Mouse (Mus musculus) urinary bladder, postnatal 4 days (tissue): ENCODE measurements around the gene Dip2c.

ENCODE experiments used
- DNase-seq, 2 experiments: peaks; one replicate each; pipeline ENCODE4 v3.0.0; 2021 to 2022; ENCODE audit warnings: low spot score in 2 of 2

Gene Dip2c

DNA sequence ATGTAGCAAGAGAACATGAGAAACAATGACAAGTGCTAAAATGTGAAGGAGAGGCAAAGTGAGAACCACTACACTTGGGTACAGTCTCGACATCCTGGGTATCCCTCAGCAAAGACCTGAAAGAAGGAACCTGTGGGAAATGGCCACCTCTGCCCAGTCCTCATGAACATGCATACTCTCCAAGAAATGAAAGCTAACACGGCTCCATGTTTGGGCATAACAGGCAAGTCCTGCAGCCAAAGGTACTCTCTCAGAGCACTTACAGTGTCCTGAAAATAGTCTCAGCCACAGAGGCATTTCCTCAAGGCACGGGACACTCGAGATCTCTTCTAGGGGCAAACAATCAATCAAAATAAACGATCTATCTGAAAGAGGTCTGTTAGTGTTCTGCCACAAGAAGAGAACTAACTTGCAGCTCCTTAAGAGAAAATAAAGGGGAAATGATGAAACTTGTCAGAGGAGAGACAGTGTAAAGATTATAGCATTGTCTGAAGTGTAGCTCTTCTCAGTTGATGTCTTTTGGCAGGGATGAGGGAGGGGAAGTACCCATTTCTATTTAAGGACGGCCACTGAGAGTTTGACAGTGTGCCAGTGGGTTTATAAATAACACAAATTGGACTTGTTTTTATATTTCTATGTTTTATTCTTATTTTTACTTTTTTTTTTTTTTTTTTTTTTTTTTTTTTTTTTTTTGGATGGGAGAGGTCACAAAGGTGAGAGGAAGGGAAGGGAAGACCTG is 228.0 kb downstream of the Dip2c start:
- DNase-seq, result no peak

DNA sequence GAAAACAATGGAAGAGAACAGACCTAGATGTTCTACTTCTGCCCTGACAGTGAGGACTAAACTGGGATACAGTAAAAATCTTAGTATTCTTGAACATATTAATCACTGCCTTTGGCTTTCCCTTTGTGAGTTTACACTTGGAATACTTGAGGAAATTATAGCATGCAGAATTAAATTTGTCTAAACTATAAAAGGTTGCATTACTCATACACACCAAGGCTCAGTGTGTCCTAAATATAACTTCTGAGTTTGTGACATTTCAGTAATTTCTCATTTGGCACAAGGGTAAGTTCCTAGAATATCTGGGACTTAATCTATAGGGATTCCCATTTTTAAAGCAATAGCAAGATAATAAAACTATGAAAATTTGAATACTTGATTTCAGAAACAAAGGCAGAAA is 262.2 kb downstream of the Dip2c start:
- DNase-seq, result no peak

DNA sequence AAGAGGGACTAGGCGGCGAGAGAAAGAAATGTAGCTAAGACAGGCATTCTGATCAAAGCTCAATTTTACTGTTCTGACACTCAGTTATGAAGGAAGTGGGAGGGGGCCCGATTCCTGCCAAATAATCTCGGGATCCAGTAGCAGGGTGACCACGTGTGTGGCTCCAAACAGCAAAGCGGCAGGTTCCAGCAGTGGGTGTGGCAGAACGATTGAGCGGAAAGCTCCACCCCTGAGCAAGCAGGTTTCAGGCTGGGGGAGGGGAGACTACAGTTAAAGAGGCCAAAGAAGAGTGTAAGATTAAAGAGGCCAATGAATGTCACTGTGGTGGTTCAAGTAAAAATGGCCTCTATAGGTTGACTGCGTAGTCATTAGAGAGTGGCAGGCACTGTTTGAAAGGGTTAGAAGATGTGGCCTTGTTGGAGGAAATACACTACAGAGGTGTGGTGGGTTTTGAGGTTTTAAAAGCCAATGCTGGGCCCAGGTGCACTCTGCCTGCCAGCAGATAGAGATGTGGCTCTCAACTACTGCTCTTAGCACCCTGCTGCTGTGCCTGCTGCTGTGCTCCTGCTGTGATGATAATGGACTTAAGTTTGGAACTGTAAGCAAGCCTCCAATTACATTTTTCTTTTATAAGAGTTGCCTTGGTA is 271.5 kb downstream of the Dip2c start:
- no peak for DNase-seq

DNA sequence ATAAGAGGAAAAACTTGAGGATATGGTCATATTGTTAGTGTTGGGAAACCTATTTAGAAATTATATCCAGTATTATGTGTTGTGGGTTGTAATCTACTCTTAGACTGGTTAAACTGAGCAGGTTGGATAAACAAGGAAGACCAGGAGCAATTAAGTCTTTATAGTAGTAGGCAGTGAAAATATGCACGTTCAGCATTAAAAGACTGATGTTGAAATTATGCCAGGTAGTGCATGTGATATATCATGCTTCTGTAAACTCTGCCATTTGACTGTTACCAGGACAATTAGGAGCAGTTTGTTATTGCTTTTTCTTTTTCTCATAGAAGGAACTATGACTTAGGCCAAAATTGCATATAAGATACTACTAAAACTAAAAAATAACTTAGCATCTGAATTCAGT is 285.8 kb downstream of the Dip2c start:
- no peak for DNase-seq

DNA sequence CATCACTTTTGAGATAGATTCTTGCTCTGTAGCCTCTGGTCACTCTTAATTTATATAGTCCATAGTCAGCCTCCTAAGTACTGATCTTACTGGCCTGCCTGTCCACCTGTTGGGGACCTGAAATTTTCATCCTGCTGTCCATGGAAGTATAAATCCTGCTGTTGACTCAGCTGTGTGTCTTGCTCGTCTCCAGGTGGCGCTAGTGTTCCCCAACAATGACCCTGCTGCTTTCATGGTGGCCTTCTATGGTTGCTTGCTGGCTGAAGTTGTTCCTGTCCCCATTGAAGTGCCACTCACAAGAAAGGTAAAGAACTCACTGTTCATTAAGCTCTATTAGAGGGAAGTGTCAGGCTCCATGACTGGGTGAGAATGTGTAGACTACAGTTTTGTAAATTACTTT is 286.6 kb downstream of the Dip2c start:
- no peak for DNase-seq

DNA sequence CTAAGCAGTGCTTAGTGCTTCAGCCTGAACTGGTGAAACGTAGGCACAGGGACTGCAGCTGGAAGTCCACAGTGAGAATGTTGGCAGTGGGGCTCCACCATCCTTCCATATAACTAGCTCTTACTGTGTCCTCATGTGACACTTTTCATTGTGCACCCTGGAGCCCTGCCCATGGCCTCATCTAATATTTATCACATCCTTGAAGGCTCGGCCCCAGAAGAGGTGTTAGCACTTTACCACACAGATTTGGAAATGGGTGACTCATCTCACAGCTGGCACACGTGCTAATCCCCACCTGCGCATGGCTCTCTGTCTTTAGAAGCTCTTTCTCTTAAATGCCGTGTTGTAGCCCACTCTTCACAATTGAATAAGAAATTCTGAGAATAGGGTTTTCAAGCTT is 292.5 kb downstream of the Dip2c start:
- DNase-seq, result no peak

DNA sequence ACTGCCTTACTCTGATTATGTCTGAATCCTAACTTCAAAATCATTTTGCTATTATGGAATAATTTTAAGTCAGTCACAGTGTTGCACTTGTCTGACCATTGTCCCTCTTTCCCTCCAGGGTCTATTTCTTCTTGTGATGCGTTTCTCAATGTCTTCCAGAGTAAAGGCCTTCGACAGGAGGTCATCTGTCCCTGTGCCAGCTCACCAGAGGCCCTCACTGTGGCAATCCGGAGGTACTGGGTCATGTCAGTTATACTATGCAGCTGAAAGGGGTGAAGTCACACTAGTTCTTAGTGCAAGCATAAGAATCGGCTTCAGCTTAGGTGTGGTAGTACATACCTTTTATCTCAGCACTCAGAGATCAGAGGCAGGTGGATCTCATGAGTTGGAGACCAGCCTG is 300.4 kb downstream of the Dip2c start:
- DNase-seq, result no peak

DNA sequence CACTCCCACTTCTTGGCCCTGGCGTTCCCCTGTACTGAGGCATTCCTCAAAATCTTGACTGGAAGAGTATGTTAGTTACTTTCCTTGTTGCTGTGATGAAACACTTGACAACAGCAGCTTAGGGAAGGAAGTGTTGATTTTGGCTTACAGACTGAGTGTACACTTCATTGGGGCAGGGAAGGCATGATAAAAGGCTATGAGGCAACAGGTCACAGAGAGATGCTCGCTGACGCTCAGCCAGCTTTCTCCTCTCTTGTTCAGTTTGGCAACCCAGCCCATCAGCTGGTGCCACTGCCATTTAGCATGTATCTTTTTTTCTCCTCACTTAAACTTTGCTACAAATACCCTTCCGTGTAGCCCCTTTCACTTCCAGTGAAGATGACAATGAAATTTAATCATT is 302.1 kb downstream of the Dip2c start:
- DNase-seq, result no peak

DNA sequence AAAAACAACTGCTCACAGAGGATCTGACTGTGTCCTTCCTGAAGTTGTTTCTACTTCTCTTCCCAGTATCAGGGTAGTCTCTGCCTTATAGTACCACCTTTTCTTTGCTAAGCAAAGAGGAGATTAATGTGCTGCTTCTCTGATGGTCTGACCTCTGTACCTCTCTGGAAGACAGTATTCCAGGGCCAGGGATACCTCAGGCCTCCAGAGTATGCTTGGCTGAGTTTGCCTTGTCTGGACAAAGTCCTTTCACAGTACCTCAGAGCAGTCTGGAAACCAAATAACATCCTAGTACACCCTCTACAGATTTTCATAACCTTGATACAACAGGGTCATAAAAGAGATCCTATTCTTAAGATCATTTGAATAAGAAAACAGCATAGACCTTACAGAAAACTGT is 305.5 kb downstream of the Dip2c start:
- DNase-seq, result no peak

DNA sequence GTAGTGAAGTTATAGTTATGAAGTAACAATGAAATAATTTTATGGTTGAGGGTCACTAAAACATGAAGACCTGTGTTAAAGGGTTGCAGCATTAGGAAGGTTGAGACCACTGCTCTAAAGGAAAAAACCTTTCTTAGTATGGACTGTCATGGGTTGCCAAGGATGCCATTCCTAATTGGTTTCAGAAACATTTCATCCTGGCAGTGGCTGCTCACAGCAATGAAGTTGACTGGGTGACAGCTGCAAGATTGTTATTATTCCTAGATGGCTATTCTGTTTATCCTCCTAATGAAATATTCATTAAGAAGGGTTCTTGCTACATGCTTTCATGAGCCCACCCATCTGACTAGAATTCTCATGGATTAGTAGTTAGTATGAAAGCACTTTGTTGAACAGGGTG is 307.3 kb downstream of the Dip2c start:
- DNase-seq, result no peak

DNA sequence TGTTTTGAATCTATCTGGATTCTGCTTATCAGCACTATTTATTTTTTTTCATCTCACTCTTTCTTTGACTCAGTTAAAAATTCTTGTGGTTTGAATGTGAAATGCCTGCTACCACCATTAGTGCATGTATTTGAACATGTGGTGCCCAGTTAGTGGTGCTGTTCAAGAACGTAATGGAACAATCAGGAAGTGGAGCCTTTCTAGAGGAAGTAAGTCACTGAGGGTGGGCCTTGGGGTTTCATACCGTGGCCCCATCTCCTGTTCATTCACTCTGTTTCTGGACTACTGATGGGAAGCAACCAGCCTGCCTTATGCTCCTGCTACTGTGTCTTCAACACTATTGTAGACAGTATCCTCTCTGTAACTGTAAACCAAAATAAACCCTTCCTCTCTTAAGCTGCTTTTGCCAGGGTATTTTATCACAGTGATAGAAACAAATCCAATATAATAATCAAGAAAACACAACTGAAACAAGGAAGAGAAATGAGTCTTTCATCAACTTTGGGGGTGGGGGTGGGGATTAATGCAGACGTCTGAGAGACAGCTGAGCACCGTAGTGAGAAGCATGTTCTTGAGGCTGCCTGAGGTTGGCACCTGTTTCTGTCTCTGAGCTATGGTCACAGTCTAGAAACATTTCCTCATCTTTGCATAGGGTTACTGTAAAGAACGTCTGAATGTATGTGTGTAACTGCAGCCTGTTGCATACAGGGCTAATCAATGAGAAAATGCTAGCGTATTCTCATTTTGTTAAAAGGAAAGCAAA is 323.2 kb downstream of the Dip2c start:
- no peak for DNase-seq

DNA sequence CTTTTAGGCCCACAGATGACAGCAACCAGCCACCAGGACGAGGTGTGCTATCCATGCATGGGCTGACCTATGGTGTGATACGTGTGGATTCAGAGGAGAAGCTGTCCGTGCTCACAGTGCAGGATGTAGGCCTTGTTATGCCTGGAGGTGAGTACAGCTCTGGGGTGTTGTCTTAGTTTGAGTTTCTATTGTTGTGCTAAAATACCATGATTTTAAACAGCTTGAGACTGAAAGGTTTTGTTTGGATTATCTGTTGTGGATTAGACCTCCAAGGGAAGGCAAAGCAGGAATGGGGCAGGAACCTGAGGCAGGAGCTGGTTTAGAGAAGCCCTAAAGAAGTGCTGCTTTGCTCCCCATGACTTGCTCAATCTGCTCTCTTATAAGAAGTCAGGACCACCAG is 325.0 kb downstream of the Dip2c start:
- DNase-seq, result no peak

DNA sequence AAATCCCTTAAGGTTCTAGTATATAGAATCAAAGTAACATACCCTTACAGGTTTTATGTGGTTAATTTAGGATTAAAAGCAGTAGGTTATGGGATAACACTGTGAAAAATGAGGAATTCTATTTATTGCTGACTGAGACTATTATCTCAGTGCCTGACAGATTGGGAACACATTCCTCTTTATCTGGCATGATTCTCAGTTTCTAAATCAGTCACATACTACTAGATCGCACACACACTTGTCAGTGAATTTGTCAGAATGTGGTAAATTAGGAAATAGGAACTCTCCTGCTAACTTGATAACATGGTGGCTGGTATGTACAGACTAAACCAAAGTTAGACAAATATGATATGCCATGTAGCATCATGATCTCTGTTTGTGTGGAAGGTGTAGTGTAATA is 334.9 kb downstream of the Dip2c start:
- DNase-seq, result no peak

DNA sequence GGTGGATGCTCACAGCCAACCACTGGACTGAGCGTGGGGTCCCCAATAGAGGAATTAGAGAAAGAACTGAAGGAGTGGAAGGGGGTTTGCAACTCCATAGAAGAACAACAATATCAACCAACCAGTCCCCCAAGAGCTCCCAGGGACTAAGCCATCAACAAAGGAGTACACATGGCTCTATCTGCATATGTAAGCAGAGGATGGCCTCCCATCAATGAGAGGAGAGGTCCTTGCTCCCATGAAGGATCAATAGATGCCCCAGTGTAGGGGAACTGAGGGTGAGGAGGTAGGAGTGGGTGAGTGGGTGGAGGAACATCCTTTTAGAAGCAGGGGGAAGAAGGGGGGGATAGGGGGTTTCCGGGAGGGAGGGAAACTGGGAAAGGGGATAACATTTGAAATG is 356.4 kb downstream of the Dip2c start:
- no peak for DNase-seq

DNA sequence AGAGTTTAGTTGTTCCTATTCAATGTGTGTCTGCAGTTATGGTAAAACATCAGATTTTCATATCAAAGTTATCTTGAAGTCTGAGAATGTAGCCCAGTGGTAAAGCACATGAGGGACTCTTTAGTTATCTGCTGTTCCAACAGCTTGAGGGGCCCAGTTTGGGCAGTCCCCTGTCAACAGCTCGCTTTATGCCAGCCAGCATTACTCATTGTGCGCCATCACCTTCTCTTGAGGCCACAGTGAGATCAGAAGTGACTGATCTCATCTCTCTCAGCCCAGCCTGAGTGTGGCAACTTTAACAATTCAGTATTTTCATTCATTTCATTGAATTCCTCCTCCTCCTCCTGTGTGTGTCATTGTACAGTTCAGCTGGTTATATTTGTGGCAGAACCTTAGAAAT is 359.6 kb downstream of the Dip2c start:
- DNase-seq, result no peak

DNA sequence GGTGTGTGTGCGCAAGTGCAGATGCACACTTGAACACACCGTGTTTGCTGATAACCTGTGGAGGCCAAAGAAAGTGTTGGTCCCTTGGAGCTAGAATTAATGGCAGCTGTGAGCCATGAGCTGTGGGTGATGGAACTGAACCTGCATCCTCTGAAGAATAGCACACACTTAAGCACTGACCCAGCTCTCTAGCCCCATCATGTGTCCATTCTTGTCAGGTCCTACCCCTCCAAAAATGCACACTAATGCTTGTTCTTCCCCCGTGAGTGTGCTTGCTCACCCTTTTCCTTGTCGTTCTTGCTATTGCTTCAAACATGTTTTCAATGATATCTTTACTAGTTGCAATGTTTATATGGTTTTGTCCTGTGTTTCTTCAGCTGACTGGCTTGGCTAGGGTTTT is 360.2 kb downstream of the Dip2c start:
- DNase-seq, result no peak

DNA sequence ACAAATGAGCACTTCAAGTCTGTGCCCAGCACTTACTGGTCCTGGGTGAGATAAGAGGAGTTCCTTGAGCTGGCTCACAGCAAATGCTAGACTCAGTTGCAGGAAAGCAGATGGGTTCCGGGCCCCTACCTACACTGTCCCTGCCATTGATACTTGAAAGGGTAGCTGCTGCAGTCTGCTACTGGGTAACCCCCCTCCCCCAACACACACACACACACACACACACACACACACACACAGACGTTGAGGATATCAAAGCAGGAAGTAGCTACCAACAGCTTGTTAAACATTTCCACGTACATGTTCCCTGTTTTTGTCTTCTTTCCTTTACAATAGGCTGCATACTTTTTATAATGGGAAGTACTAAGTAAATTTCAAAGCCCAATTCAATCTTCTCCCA is 361.6 kb downstream of the Dip2c start:
- no peak for DNase-seq

DNA sequence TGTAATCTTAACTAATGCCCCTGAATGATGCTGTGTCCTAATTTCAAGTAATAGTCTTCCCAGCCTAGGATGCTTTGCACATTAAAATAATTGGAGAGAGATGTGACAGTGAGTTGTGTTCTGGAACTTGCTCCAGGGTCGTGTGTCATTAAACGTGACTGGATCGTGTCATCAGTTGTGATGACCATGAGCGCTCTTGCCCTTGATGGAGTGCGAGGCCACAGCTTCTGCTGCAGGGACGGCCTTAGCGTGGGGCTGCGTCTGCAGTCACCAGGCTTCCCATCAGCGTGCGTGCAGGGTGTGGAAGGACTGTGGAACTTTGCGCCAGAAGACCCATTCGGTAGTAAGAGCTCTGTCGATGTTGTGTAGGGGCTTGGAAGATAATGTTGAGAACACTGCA is 372.4 kb downstream of the Dip2c start:
- no peak for DNase-seq

DNA sequence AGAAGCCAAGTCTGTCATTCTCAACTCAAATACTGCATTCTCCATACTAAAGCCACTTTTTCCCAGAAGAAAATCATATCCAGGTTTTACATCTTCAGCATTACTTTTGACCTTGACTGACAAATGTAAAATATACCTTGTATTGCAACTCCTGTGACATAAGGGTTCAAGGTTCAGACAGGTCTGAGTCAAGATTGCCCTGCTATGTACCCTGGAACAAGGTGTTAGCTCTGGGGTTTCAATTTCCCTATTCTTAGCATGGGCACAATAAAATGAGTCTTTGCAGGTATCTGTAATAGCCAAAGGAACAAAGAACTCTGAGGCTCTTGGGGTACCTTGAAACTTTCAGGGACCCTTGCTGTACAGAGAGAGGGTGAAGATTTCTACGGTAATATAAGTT is 373.6 kb downstream of the Dip2c start:
- no peak for DNase-seq

DNA sequence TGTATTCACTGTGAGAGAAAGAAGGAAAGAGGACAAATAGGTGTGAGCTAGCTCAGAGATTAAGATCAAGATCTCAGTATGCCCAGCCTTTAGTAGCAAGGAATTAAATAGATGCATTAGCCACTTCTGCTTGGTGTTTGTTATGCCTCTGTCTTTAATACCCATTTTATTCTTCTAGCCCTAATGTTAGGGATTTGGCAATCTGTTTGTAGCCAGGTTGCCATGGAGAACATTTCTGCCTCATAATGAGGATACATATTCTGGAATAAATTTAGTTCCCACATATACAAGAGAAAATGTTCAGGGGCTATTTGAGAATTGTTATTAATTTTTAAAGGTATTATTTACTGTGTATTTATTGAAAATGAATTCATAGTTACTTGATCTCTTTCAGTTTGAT is 374.3 kb downstream of the Dip2c start:
- no peak for DNase-seq

DNA sequence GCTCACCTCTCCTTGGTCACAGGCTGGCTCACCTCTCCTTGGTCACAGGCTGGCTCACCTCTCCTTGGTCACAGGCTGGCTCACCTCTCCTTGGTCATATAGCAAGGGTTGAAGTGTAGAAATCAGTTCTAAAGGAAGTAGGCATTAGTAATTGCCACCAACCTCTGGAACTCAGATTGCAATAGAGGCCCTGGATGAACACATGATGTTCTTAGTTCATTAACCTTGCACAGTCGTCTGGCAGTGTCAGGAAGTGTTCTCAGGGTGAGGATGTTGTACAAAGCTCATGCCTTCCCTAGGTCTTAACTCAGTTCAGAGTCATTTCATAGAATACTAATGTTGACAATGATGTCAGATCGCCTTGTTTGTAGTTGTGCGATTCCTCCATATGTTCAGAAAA is 376.7 kb downstream of the Dip2c start:
- DNase-seq, result no peak

DNA sequence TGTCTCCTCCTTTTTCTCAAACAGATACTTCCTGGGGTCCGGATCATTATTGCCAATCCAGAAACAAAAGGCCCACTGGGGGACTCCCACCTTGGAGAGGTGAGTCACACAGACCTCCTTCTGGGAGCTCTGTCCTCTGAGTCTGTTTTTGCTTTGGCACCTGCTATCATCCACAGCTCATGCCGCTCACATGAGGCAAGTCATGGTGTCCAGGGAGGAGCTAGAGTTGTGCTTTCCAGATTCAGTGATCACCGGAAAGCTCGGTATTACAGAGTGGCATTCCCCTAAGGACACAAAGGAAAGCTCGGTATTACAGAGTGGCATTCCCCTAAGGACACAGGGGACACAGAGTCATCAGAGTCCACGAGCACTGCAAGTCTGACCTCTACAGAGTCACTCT is 380.3 kb downstream of the Dip2c start:
- DNase-seq, result no peak

DNA sequence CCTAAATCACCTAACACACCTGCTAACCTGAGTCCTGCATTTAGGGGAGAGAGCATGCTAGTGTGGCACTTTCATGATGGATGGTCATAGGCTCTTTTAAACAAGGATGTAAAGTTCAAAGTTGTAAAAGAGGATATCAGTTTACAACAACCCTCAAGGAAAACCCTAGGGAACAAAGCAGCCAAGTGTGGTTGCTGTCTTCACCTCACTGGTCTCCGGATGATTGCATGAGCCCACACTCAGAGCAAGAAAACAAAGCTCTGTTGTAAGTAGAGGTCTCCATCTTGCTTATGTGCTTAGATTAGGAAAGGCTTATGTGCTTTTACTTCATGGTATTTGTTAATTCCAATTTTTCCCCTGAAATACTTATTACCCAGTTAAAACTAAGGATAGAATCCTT is 384.4 kb downstream of the Dip2c start:
- DNase-seq, result no peak
